Mouse (Mus musculus) intestine, embryonic 16.5 days (tissue): ENCODE results near the gene Cd2. TPM values are rescaled to one million over a fixed set of nuclear protein-coding genes. Genes with fewer than 3 reads are reported as not detected.

Experiments used
- ATAC-seq: fragments of 200-750 bp; cut with Nextera tagmentation; 2 replicates; pipeline ENCODE4 v1.8.0; 2017; ENCODE audit warnings: moderate TSS enrichment, moderate library complexity
- H3K27ac ChIP-seq: fragments of 300-500 bp; sonication (generic); 2 replicates; pipeline ENCODE4 v1.5.1; 2014; ENCODE audit warnings: mild to moderate bottlenecking, low read length
- H3K27me3 ChIP-seq: fragments of 300-500 bp; sonication (generic); replicated peaks from 2 replicates; pipeline ENCODE4 v1.6.1; 2014; ENCODE audit warnings: low read length, control low read depth, mixed read lengths; ENCODE audit not compliant: control insufficient read depth, insufficient read depth
- H3K36me3 ChIP-seq: fragments of 300-500 bp; sonication (generic); 2 replicates; pipeline ENCODE4 v1.6.1; 2014; ENCODE audit warnings: low read length, control low read depth; ENCODE audit not compliant: control insufficient read depth, insufficient read depth
- H3K4me1 ChIP-seq: fragments of 300-500 bp; sonication (generic); 2 replicates; pipeline ENCODE4 v1.6.1; 2014; ENCODE audit warnings: low read length, control low read depth, mixed read lengths; ENCODE audit not compliant: control insufficient read depth, insufficient read depth
- H3K4me2 ChIP-seq: fragments of 300-500 bp; sonication (generic); 2 replicates; pipeline ENCODE4 v1.6.1; 2014; ENCODE audit warnings: low read depth, low read length, control low read depth
- H3K4me3 ChIP-seq: fragments of 300-500 bp; sonication (generic); 2 replicates; pipeline ENCODE4 v1.5.1; 2014; ENCODE audit warnings: mild to moderate bottlenecking, low read length
- H3K9ac ChIP-seq: fragments of 300-500 bp; sonication (generic); 2 replicates; pipeline ENCODE4 v1.6.1; 2014; ENCODE audit warnings: low read depth, low read length
- H3K9me3 ChIP-seq: fragments of 300-500 bp; sonication (generic); 2 replicates; pipeline ENCODE4 v1.6.1; 2016; ENCODE audit warnings: low read length, control low read depth; ENCODE audit not compliant: control insufficient read depth
- WGBS: fragments of 180-500 bp; shearing (Covaris S2); extraction: QIAGEN DNeasy Blood & Tissue Kit; methylation state at CpG from one replicate; pipeline ENCODE4 v1.1.7; 2014; 5-methylcytosine and 5-hydroxymethylcytosine counted together
- polyA plus RNA-seq: library from polyadenylated mRNA; unstranded; fragments of >200 nt; fragmentation: Nextera tagmentation; extraction: Ambion mirVana; gene quantifications from 2 replicates; pipeline ENCODE4 v1.2.1, GENCODE M21; 2015

Gene Cd2
- polyA plus RNA-seq, 1 experiment from 2014 or later = 0.31 TPM

- 63% methylated on average over 2 of the region's 2 CpGs for WGBS
- no peak for ATAC-seq
- Histone ChIP-seq H3K9ac (no peak overlapping the region), H3K4me2 (no peak overlapping the region), H3K4me1 (0 out of 2 replicates have a peak, but pooled peaks cover 3% of the 10 kb centered on the region), H3K27ac (no peak overlapping the region), H3K36me3 (no peaks in the 10 kb centered on the region), H3K9me3 (no peaks in the 10 kb centered on the region), H3K4me3 (no peak overlapping the region), H3K27me3 (no peaks in the 10 kb centered on the region)
Observed at GRCm38 (mm10) chr3:101258976-101259375, 28.8 kb downstream of the Cd2 start.

GRCm38 (mm10) chr3:101256090-101256489, 31.6 kb downstream of the Cd2 start:
- H3K4me2 ChIP-seq = no peak overlapping the region
- H3K9ac ChIP-seq = no peak overlapping the region
- WGBS = 68% methylated on average over 8 of the region's 8 CpGs
- no peak overlapping the region for H3K4me3 ChIP-seq
- no peaks in the 10 kb centered on the region for H3K27me3 ChIP-seq
- H3K27ac ChIP-seq = no peak overlapping the region
- H3K4me1 ChIP-seq = 0 out of 2 replicates have a peak, but pooled peaks cover 3% of the 10 kb centered on the region
- ATAC-seq = no peak
- no peaks in the 10 kb centered on the region for H3K36me3 ChIP-seq
- H3K9me3 ChIP-seq = no peaks in the 10 kb centered on the region

DNA sequence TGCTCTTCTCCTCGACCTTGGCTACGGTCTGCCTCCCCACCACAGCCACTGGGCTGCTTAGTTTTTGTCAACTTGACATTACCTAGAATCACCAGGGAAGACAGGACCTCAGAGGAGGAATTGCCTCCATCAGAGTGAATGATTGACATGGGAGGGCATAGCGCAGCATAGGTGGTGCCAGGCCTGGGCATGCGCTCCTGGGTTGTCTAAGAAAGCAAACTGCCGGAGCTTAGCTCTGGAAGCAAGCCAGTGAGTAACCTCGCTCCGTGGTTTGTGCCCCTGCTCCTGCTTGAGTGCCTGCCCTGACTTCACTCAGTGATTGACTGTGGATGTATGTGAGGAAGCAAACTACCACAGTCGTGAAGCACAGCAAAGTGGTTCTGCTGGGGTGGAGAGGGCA, 35.6 kb downstream of the Cd2 start:
- no peak overlapping the region for H3K4me2 ChIP-seq
- no peak for ATAC-seq
- H3K9ac ChIP-seq = no peak overlapping the region
- H3K4me1 ChIP-seq = 0 out of 2 replicates have a peak, but pooled peaks cover 3% of the 10 kb centered on the region
- H3K27ac ChIP-seq = no peak overlapping the region
- no peaks in the 10 kb centered on the region for H3K27me3 ChIP-seq
- 77% methylated on average over 8 of the region's 8 CpGs for WGBS
- no peaks in the 10 kb centered on the region for H3K9me3 ChIP-seq
- no peaks in the 10 kb centered on the region for H3K36me3 ChIP-seq
- H3K4me3 ChIP-seq = no peak overlapping the region

GRCm38 (mm10) chr3:101249846-101250245, 37.9 kb downstream of the Cd2 start:
- no peaks in the 10 kb centered on the region for H3K9me3 ChIP-seq
- H3K27ac ChIP-seq = no peak overlapping the region
- no peaks in the 10 kb centered on the region for H3K4me1 ChIP-seq
- no peak overlapping the region for H3K4me3 ChIP-seq
- ATAC-seq = no peak
- H3K9ac ChIP-seq = no peak overlapping the region
- WGBS = 87% methylated on average over 6 of the region's 6 CpGs
- H3K36me3 ChIP-seq = no peaks in the 10 kb centered on the region
- no peak overlapping the region for H3K4me2 ChIP-seq
- H3K27me3 ChIP-seq = no peaks in the 10 kb centered on the region

GRCm38 (mm10) chr3:101245212-101245611, 42.5 kb downstream of the Cd2 start:
- Histone ChIP-seq H3K27me3 (no peaks in the 10 kb centered on the region), H3K4me3 (no peak overlapping the region), H3K4me1 (no peaks in the 10 kb centered on the region), H3K9me3 (no peaks in the 10 kb centered on the region), H3K36me3 (no peaks in the 10 kb centered on the region), H3K27ac (no peak overlapping the region), H3K9ac (no peak overlapping the region), H3K4me2 (no peak overlapping the region)
- no peak for ATAC-seq
- 77% methylated on average over 3 of the region's 3 CpGs for WGBS

GRCm38 (mm10) chr3:101243002-101243401, 44.7 kb downstream of the Cd2 start:
- Histone ChIP-seq H3K27ac (no peak overlapping the region), H3K9me3 (no peaks in the 10 kb centered on the region), H3K4me1 (no peaks in the 10 kb centered on the region), H3K4me3 (no peak overlapping the region), H3K4me2 (no peak overlapping the region), H3K27me3 (no peaks in the 10 kb centered on the region), H3K9ac (no peak overlapping the region), H3K36me3 (no peaks in the 10 kb centered on the region)
- WGBS = 90% methylated on average over 2 of the region's 2 CpGs
- ATAC-seq = no peak

- Histone ChIP-seq H3K36me3 (no peaks in the 10 kb centered on the region), H3K27ac (no peak overlapping the region), H3K4me3 (no peak overlapping the region), H3K4me2 (no peak overlapping the region), H3K4me1 (peaks cover 3% of the 10 kb centered on the region; the same call in 1 of the 2 replicates), H3K9me3 (no peaks in the 10 kb centered on the region), H3K9ac (no peak overlapping the region), H3K27me3 (no peaks in the 10 kb centered on the region)
- ATAC-seq = no peak
- 71% methylated on average over 3 of the region's 3 CpGs for WGBS
Observed at GRCm38 (mm10) chr3:101241866-101242265, 45.9 kb downstream of the Cd2 start.

DNA sequence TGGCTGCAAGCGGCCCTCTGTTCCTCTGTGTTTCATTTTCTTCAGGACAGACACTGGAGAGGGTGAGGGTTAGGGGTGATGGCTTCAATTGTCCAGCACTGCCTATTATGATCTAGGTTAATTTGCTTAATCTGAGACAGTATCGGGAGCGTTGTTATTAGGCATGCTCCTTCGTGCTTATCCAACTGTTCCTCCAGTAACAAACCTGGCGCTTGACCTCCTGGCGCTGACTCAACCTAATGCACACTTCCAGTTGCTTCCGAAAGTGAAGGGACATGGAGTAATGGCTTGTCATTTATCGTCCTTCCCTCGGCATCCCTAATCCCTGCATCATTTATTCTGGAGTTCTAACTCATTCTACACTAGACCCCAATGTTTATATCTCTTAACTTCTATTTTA, 46.9 kb downstream of the Cd2 start:
- H3K9ac ChIP-seq = no peak overlapping the region
- H3K4me3 ChIP-seq = no peak overlapping the region
- H3K4me1 ChIP-seq = peaks cover 4% of the 10 kb centered on the region; the same call in 1 of the 2 replicates
- H3K4me2 ChIP-seq = no peak overlapping the region
- 79% methylated on average over 9 of the region's 9 CpGs for WGBS
- H3K36me3 ChIP-seq = no peaks in the 10 kb centered on the region
- H3K9me3 ChIP-seq = no peaks in the 10 kb centered on the region
- no peak overlapping the region for H3K27ac ChIP-seq
- no peak for ATAC-seq
- no peaks in the 10 kb centered on the region for H3K27me3 ChIP-seq

DNA sequence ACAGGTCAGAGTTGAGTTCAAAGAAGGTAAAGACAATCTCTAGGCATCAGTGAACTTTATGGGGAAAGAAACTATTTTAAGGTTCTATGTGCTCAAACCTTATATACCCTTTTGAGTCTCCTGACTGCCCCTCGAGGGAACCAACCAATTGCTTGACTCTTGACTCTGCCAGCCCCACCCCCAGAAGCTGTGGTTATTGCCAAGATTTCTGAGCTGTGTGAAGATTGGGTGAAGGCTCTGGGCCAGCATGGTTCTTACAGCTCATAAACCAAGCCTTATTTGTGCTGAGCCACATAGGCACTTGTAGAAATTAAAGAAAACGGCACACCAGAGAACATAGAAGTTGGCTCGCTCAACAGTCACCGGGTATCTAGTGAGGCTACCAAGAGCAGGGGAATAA, 48.5 kb downstream of the Cd2 start:
- 83% methylated on average over 4 of the region's 4 CpGs for WGBS
- ATAC-seq = no peak

DNA sequence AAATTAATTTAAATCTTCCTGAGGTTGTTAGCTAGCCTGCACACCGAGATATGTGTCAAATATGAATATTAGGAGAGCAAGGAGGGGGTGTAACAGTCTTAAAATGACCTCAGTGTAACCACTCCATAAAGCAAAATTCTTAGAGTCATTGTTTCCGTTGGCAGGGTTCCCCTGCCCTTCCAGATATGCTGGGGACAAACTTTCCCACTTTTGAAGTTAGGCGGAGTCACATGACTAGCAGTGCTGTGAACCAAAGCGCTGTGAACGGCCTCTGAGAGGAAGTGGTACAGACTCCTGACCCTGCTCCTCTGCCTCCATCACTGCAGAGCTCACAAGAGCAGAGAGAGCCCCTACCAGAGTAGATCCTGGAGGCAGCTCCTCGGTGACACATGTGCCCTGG, 49.0 kb downstream of the Cd2 start:
- Histone ChIP-seq H3K9ac (no peak overlapping the region), H3K36me3 (no peaks in the 10 kb centered on the region), H3K4me1 (peaks cover 4% of the 10 kb centered on the region; the same call in 1 of the 2 replicates), H3K27me3 (no peaks in the 10 kb centered on the region), H3K9me3 (no peaks in the 10 kb centered on the region), H3K27ac (no peak overlapping the region), H3K4me3 (no peak overlapping the region), H3K4me2 (no peak overlapping the region)
- 86% methylated on average over 6 of the region's 6 CpGs for WGBS
- no peak for ATAC-seq

More for the DNA sequence above, 48.5 kb downstream of the Cd2 start:
- H3K9me3 ChIP-seq = no peaks in the 10 kb centered on the region
- no peak overlapping the region for H3K27ac ChIP-seq
- no peak overlapping the region for H3K4me3 ChIP-seq
- no peak overlapping the region for H3K4me2 ChIP-seq
- H3K9ac ChIP-seq = no peak overlapping the region
- no peaks in the 10 kb centered on the region for H3K36me3 ChIP-seq
- H3K4me1 ChIP-seq = peaks cover 4% of the 10 kb centered on the region; the same call in 1 of the 2 replicates
- H3K27me3 ChIP-seq = no peaks in the 10 kb centered on the region
